Mouse (Mus musculus) brain, embryonic 14.5 days (tissue): ENCODE measurements at regions not wholly inside any gene's neighbourhood (a gene's known extent, or its start where the extent isn't known, plus 50 kb on each side); places are given as distances from the start of the nearest gene placed in this dataset.

Experiments used
- CTCF ChIP-seq: fragments of 200-500 bp; IDR thresholded peaks from 2 replicates; pipeline ENCODE4 v1.5.1; 2012; ENCODE audit warnings: inconsistent platforms, mild to moderate bottlenecking, moderate library complexity, borderline replicate concordance; ENCODE audit not compliant: insufficient read depth, insufficient read length; ENCODE audit errors: extremely low read depth
- POLR2A ChIP-seq: fragments of 200-500 bp; IDR thresholded peaks from 2 replicates; pipeline ENCODE4 v1.6.1; 2012; ENCODE audit warnings: mild to moderate bottlenecking, inconsistent platforms, borderline replicate concordance; ENCODE audit not compliant: poor library complexity, insufficient read depth, insufficient read length, severe bottlenecking; ENCODE audit errors: extremely low read depth

DNA sequence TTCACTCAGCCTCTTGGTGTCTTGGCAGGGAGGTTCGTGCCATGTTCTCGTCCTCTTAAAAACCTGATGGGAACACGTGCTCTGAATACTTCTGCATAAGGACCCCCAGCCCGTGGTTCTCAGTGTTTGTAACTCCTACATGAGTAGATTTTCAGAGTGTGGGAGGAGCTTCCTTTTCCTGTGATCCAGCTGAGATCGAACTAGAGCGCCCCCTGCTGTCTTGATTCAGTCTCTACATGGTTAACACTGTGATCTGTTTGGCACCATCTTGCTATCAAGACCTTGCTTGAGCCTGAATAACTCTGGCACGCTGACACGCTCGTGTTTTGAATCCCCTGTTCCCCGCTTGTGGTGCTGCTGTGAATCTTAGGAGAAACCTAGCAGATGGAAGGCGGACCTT, 83.9 kb downstream of the Tex29 start:
- TF ChIP-seq CTCF (peak; percentile 62; the same call in 1 of the 2 replicates), POLR2A (no peak)
